Mouse (Mus musculus) embryonic fibroblast, embryonic 13.5 days (primary cell): ENCODE data around the gene Gpsm1. TPM values are rescaled to one million over a fixed set of nuclear protein-coding genes. Genes with fewer than 3 reads are reported as not detected.

Experiments
- H3K27ac ChIP-seq: 2 replicates; pipeline ENCODE4 v1.5.1; 2012; ENCODE audit warnings: low read length, control low read depth, inconsistent platforms; ENCODE audit not compliant: insufficient read depth
- H3K4me1 ChIP-seq: 2 replicates; pipeline ENCODE4 v1.6.1; 2011; ENCODE audit warnings: low read length; ENCODE audit not compliant: control insufficient read depth, insufficient read depth
- H3K4me3 ChIP-seq: 2 replicates; pipeline ENCODE4 v1.5.1; 2011; ENCODE audit warnings: mild to moderate bottlenecking, control low read depth, low read length; ENCODE audit not compliant: insufficient read depth
- CTCF ChIP-seq: IDR thresholded peaks from 2 replicates; pipeline ENCODE4 v1.5.1; 2011; ENCODE audit warnings: mild to moderate bottlenecking, control low read depth, low read length, moderate library complexity, borderline replicate concordance; ENCODE audit not compliant: insufficient read depth
- POLR2A ChIP-seq: IDR thresholded peaks from 2 replicates; pipeline ENCODE4 v1.6.1; 2011; ENCODE audit warnings: low read depth, mild to moderate bottlenecking, control low read depth, low read length, moderate library complexity
- polyA plus RNA-seq: library from polyadenylated mRNA; stranded (reverse); fragments of >200 nt; gene quantifications from 2 replicates; pipeline ENCODE4 v1.2.4, GENCODE M21; 2011; ENCODE audit warnings: low read depth; ENCODE audit not compliant: missing spikeins, insufficient read length

The Gpsm1 gene
- polyA plus RNA-seq, 1 experiment, result 26.8 TPM

DNA sequence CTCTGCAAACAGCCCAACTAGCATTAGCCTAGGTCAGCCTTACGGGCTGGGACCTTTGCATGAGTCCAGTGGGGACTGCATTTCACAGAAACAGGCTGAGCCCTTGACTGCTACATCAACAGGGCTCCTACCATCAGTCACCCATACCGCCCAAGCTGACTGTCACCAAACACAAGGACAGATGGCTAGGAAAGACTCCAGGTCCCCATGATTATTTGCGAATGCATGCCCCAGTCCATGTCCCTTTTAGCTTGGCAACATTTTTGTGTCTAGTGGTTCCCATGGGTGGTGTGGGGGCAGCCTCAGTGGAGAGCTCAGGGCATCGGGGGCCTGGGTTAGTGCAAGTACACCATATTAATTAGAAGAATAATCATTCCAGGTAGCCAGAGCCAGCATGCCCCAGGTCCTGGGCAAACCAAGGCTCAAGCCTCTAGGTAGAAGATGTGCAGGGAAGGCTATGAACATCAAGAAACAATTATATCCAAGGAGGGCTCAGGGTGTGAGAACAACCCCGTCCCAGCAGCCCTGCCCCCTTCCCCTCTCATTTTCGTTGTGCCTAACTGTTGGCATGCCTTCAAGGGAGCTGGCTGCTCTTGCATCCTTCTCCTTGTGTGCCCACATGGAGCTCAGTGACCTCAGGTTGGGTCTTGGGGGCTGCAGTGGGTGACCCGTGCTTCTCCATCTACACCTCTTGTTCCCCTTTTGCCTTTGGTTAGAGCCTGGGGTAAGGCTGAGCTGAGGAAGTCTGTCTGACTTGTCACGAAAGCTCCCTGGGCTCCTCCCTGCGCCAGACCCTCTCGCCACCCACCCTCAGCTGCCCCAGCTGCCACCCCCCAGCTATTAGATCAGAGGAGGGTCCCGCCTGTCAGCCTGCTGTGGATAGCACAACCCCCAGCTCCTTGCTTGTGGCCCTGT, 38.0 kb downstream of the Gpsm1 start:
- no peaks in the 10 kb centered on the region for H3K4me1 ChIP-seq
- no peak overlapping the region for H3K27ac ChIP-seq
- no peak overlapping the region for H3K4me3 ChIP-seq
- no peak for TF ChIP-seq CTCF
- TF ChIP-seq POLR2A, result no peak

- H3K4me1 ChIP-seq, result no peaks in the 10 kb centered on the region
- TF ChIP-seq CTCF, result no peak
- no peak for TF ChIP-seq POLR2A
- H3K27ac ChIP-seq, result no peak overlapping the region
- no peak overlapping the region for H3K4me3 ChIP-seq
These were observed 39.1 kb downstream of the Gpsm1 start for GRCm38 (mm10) chr2:26354401-26354800.

GRCm38 (mm10) chr2:26356231-26356630, 40.9 kb downstream of the Gpsm1 start:
- no peak overlapping the region for H3K4me3 ChIP-seq
- TF ChIP-seq CTCF, result no peak
- TF ChIP-seq POLR2A, result no peak
- no peaks in the 10 kb centered on the region for H3K4me1 ChIP-seq
- H3K27ac ChIP-seq, result no peak overlapping the region

GRCm38 (mm10) chr2:26356678-26357077, 41.4 kb downstream of the Gpsm1 start:
- TF ChIP-seq POLR2A, result no peak
- no peak for TF ChIP-seq CTCF

GRCm38 (mm10) chr2:26357484-26357883, 42.2 kb downstream of the Gpsm1 start:
- TF ChIP-seq CTCF (no peak), POLR2A (no peak)
- no peaks in the 10 kb centered on the region for H3K4me1 ChIP-seq
- H3K4me3 ChIP-seq, result no peak overlapping the region
- no peak overlapping the region for H3K27ac ChIP-seq

More at GRCm38 (mm10) chr2:26356678-26357077, 41.4 kb downstream of the Gpsm1 start:
- Histone ChIP-seq H3K27ac (no peak overlapping the region), H3K4me1 (no peaks in the 10 kb centered on the region), H3K4me3 (no peak overlapping the region)

DNA sequence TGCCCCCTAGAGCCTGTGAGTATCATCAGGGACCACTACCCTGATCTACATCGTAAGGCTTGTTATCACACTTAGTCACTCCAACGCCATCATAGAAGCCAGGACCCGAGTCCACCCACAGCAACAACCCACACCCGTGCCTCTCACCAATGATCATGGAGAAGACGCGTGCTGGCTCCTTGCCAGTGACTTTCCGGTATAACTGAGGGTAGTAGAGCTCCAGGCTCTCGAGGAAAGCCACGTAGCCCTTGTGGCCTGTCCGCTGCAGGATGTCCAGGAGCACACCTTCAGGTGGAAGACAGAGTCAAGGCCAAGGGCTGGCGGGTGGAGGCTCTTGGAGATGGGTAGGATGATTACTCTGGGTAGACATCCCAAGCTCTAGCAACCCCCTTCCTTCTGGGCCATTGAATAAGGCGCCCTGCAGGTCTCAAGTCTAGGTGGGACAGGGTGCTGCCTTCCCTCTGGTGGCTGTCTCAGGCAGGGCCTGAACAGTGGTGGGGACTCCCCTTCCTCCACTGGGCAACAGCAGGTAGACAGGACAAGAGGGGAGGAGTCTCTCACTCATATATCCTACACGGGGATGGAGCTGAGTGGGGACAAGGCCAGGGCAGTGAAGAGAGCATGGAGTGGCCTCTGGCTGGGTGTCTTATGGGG, 43.5 kb downstream of the Gpsm1 start:
- TF ChIP-seq CTCF (no peak), POLR2A (no peak)
- Histone ChIP-seq H3K27ac (no peak overlapping the region), H3K4me3 (no peak overlapping the region), H3K4me1 (no peaks in the 10 kb centered on the region)

DNA sequence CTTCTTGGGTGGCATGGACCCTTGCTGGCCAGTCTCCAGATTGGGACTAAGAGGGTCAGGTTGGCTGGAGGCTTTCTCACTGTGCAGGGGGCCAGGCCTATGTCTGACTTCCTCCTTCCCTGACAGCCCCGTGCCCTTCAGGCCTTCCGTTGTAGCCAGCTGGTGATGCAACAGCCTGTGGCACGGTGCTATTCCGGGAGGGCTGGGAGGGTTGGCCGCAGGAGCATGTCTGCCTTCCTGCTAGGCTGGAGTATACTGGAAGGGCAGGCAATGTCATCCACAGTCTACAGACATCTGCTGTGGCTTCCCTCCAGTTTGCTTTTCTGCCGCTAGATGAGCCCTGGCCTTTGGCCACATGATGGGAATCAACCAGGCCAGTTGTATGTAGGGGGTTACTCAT, 44.7 kb downstream of the Gpsm1 start:
- Histone ChIP-seq H3K27ac (no peak overlapping the region), H3K4me1 (no peaks in the 10 kb centered on the region), H3K4me3 (no peak overlapping the region)
- TF ChIP-seq POLR2A (no peak), CTCF (no peak)

GRCm38 (mm10) chr2:26360772-26361171, 45.5 kb downstream of the Gpsm1 start, which contains the start of gene Card9:
Gene Card9, minus strand, starts transcription at chr2:26360918.
- H3K27ac ChIP-seq, result no peak within 1 kb of the TSS
- TF ChIP-seq POLR2A, result no peak
- TF ChIP-seq CTCF, result no peak
- H3K4me3 ChIP-seq, result no peak within 1 kb of the TSS
- no peaks in the 10 kb centered on the region for H3K4me1 ChIP-seq

DNA sequence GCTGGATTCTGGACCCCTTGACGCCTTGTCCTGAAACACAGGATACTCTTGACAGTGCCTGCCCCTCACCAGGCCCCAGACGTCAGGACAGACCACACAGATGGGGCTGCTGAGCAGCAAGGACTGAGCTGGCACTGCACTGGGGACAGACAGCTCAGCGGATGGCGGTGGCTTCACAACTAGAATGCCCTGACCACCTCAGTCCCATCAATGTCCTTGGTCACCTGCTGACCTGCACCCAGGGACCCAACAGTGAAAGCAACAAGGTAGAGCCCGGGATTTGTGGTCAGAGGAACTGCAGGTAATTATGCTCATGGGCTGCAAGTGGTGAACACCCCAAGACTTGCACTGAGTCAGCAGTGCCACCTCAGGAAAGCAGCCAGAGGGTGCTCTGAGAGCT, 47.7 kb downstream of the Gpsm1 start:
- Histone ChIP-seq H3K4me3 (no peak overlapping the region), H3K4me1 (no peaks in the 10 kb centered on the region), H3K27ac (no peak overlapping the region)
- TF ChIP-seq POLR2A, result no peak
- TF ChIP-seq CTCF, result no peak

DNA sequence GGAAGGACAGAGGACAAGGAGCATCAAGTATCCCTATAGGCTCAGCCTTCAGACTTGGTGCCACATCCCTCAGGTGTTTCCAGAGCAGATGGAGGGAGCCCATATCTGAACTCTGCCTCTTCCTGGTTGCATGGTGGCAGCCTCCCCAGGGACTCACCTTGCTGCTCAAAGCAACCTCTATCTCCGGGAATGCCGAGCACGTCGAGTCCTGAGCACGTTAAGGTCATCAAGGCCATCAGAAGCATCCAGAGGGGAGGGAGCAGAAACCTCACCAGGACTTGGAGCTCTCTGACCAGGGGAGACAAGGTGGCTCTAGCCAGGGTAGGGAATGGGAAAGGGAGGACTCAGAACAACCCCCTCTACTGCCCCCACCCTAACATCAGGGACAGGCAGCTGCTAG, 48.2 kb downstream of the Gpsm1 start:
- TF ChIP-seq CTCF (no peak), POLR2A (no peak)
- H3K27ac ChIP-seq, result no peak overlapping the region
- H3K4me3 ChIP-seq, result no peak overlapping the region
- H3K4me1 ChIP-seq, result no peaks in the 10 kb centered on the region
